Mouse (Mus musculus) hindbrain, postnatal 0 days (tissue): ENCODE results near the gene Gm45233. TPM values are rescaled to one million over a fixed set of nuclear protein-coding genes. Genes with fewer than 3 reads are reported as not detected.
A peak's percentile ranks its signal among the peaks of the same experiment; 100 is the strongest.

ENCODE experiments used
- ATAC-seq: fragments of 200-750 bp; cut with Nextera tagmentation; 2 replicates; pipeline ENCODE4 v1.8.0; 2017; ENCODE audit warnings: mild to moderate bottlenecking, moderate TSS enrichment, moderate library complexity
- DNase-seq: peaks from one replicate; pipeline ENCODE4 v3.0.0-alpha.2; 2015; ENCODE audit warnings: low spot score
- H3K27ac ChIP-seq: fragments of 300-500 bp; sonication (generic); 2 replicates; pipeline ENCODE4 v1.5.1; 2014; ENCODE audit warnings: mild to moderate bottlenecking
- H3K27me3 ChIP-seq: fragments of 300-500 bp; sonication (generic); 2 replicates; pipeline ENCODE4 v1.6.1; 2014; ENCODE audit warnings: low read length, mixed read lengths; ENCODE audit not compliant: insufficient read depth
- H3K36me3 ChIP-seq: fragments of 300-500 bp; sonication (generic); 2 replicates; pipeline ENCODE4 v1.6.1; 2014; ENCODE audit warnings: low read length, mixed read lengths; ENCODE audit not compliant: insufficient read depth
- H3K4me1 ChIP-seq: fragments of 300-500 bp; sonication (generic); 2 replicates; pipeline ENCODE4 v1.6.1; 2014; ENCODE audit warnings: antibody characterized with exemption, low read length, mixed read lengths; ENCODE audit not compliant: insufficient read depth
- H3K4me2 ChIP-seq: fragments of 300-500 bp; sonication (generic); 2 replicates; pipeline ENCODE4 v1.6.1; 2014; ENCODE audit warnings: low read depth, mild to moderate bottlenecking, low read length, moderate library complexity, mixed read lengths
- H3K4me3 ChIP-seq: fragments of 300-500 bp; sonication (generic); 2 replicates; pipeline ENCODE4 v1.5.1; 2014; ENCODE audit warnings: low read length
- H3K9ac ChIP-seq: fragments of 300-500 bp; sonication (generic); replicated peaks from 2 replicates; pipeline ENCODE4 v1.6.1; 2014; ENCODE audit warnings: mild to moderate bottlenecking, low read length, moderate library complexity, mixed read lengths
- H3K9me3 ChIP-seq: fragments of 300-500 bp; sonication (generic); 2 replicates; pipeline ENCODE4 v1.6.1; 2016; ENCODE audit warnings: low read length, mixed read lengths
- CTCF ChIP-seq: IDR thresholded peaks from 2 replicates; pipeline ENCODE4 v1.5.1; 2016; ENCODE audit warnings: antibody characterized with exemption, control low read depth, low read depth
- WGBS: fragments of 180-500 bp; shearing (Covaris S2); extraction: QIAGEN DNeasy Blood & Tissue Kit; methylation state at CpG from one replicate; pipeline ENCODE4 v1.1.7; 2014; 5-methylcytosine and 5-hydroxymethylcytosine counted together
- polyA plus RNA-seq: library from polyadenylated mRNA; unstranded; fragments of >200 nt; fragmentation: Nextera tagmentation; extraction: Ambion mirVana; gene quantifications from 2 replicates; pipeline ENCODE4 v1.2.1, GENCODE M21; 2015
- total RNA-seq: library from RNA; depleted of rRNA; stranded (reverse); fragments of >200 nt; gene quantifications from 2 replicates; pipeline ENCODE4 v1.2.3, GENCODE M21; 2014

The Gm45233 gene
- total and polyA plus RNA-seq, 2 experiments from 2014 or later, result 0.43 to 2.6 TPM

DNA sequence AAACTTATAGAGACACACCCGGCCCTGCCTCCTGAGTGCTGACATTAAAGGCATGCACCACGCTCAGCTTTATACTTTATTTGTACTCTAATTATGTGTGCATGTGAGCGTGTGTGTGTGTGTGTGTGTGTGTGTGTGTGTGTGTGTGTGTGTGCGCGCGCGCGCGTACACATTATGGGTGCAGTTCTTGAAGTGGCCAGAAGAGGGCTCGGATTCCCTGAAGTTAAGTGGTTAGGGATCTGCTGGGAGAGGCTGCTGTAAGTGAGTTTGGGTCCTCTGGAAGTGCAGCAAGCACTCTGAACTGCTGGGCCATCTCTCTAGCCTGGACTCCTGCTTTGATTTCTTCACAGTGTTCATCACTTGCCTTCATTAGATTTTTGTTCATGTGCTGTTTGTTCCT is 26.6 kb upstream of the Gm45233 start:
- H3K27ac ChIP-seq, result no peak overlapping the region
- TF ChIP-seq CTCF, result 0 out of 2 replicates have a peak, but pooled peaks have one; percentile 13
- no peak overlapping the region for H3K9ac ChIP-seq
- no peaks in the 10 kb centered on the region for H3K36me3 ChIP-seq
- no peak overlapping the region for H3K4me2 ChIP-seq
- H3K4me3 ChIP-seq, result no peak overlapping the region
- no peaks in the 10 kb centered on the region for H3K27me3 ChIP-seq
- H3K9me3 ChIP-seq, result no peaks in the 10 kb centered on the region
- no peaks in the 10 kb centered on the region for H3K4me1 ChIP-seq
- 80% methylated on average over 10 of the region's 10 CpGs for WGBS
- no peak for ATAC-seq
- DNase-seq, result no peak

DNA sequence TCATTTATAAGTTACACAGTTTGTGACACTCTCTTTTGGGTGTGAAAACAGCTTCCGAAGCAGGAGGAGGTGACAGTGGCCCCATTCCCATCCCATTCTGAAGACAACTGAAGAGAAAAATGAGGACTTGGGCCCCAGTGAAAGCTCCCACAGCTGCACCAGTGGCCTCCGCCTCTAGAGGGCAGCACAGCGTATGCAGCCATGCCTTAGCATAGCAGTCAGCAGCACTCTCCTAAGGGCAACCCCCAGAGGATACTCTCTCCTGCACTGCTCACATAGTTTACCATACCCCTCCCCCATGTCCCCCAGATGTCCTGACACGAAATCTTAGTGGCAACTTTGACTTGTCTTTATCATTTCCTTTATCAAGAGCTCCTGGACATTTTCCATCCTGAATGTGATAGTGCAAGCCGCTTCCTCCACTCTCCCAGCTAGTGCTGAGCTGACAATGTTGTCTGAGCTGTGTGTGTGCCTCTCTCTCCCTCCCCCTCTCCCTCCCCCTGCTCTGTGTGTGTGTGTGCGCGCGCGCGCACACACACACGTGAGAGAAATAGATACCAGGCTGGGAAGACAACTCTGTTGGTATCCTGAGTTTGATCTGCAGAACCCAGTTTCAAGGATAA is 20.8 kb upstream of the Gm45233 start:
- peak overlapping the region; percentile 34 for H3K4me2 ChIP-seq
- TF ChIP-seq CTCF, result peak; percentile 92
- WGBS, result 12% methylated on average over 11 of the region's 11 CpGs
- H3K27me3 ChIP-seq, result no peaks in the 10 kb centered on the region
- H3K4me3 ChIP-seq, result no peak overlapping the region
- no peak overlapping the region for H3K27ac ChIP-seq
- no peak overlapping the region for H3K9ac ChIP-seq
- DNase-seq (peak; percentile 87), ATAC-seq (peak; percentile 95)
- no peaks in the 10 kb centered on the region for H3K9me3 ChIP-seq
- no peaks in the 10 kb centered on the region for H3K36me3 ChIP-seq
- no peaks in the 10 kb centered on the region for H3K4me1 ChIP-seq

DNA sequence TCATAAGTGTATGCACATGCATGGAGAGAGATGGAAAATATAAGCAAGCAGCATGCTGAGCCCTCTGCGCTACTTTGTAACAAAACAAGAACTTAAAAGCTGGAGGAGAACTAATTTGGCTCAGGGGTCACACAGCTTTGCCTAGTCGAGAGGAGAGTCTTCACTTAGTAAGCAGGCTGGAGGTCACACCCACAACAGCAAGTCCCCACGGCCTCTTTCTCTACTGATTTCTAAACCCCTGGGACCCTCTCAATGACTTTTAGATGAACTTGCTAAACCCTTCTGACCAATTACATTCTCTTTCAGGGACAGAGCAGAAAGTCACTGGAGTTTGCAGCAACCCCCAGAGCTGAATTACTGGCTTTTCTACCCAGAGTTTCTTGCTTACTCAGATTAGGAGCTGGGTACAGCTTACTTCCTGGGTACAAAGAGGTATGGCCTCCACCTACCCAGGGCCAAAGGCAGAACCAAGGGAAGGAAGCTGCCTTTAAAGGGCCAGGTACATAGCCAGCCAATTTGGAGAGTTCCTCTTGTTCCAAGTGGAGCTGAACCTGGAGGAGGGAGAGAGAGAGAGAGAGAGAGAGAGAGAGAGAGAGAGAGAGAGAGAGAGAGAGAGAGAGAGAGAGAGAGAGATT is 19.8 kb upstream of the Gm45233 start:
- no peak for DNase-seq
- no peak overlapping the region for H3K4me3 ChIP-seq
- no peaks in the 10 kb centered on the region for H3K4me1 ChIP-seq
- H3K27ac ChIP-seq, result no peak overlapping the region
- H3K36me3 ChIP-seq, result no peaks in the 10 kb centered on the region
- no peaks in the 10 kb centered on the region for H3K27me3 ChIP-seq
- H3K9ac ChIP-seq, result no peak overlapping the region
- H3K4me2 ChIP-seq, result no peak overlapping the region
- no peaks in the 10 kb centered on the region for H3K9me3 ChIP-seq
- 62% methylated on average over 3 of the region's 3 CpGs for WGBS
- no peak for TF ChIP-seq CTCF
- no peak for ATAC-seq

DNA sequence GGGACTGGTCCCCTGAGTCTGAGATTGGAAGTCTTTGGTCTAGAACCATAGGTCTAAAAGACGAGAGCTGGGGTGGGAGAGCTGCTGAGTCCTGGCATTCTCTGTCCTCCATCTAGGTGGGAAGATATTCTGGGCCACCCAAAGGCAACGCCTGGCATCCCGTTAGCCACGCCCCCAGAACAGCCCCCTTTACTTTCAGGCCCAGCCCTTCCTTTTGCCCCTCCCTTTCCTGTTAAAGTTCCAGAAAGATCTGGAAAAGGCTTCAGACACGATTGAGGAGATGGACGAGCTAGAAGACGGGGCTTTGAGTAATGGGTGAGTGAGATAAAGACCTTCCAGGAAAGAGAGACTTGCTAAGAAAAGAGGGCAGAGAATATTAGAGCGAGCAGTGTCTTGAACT is 16.5 kb upstream of the Gm45233 start, which contains the start of gene Lim2:
TSS of gene Lim2 (plus strand) at position 265 of the 400 bp plus-strand sequence.
- H3K9me3 ChIP-seq, result no peaks in the 10 kb centered on the region
- TF ChIP-seq CTCF, result no peak
- 89% methylated on average over 8 of the region's 8 CpGs for WGBS

DNA sequence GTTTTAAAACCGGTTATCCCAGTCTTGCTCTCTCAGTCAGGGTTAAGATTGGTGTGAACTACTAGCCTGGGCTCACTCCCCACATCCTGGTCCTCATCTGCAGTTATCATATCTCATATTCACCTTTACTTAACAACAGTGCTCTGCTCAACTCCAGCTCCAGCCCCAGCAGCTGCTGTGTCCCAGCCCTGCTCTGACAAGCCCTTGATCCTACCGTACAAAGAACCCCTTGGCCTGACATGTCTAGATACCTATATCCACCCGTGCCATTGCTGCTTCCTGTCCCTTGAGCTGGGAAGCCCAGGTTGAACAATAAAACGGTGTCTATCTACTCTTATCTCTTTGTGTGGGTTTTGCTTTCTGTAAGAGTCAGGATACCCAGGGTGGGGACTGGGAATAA is 14.4 kb upstream of the Gm45233 start:
- H3K4me2 ChIP-seq, result no peak overlapping the region
- TF ChIP-seq CTCF, result no peak
- ATAC-seq (no peak), DNase-seq (no peak)
- no peak overlapping the region for H3K9ac ChIP-seq
- 64% methylated on average over 4 of the region's 4 CpGs for WGBS
- no peak overlapping the region for H3K4me3 ChIP-seq
- no peaks in the 10 kb centered on the region for H3K4me1 ChIP-seq
- no peaks in the 10 kb centered on the region for H3K9me3 ChIP-seq
- H3K27me3 ChIP-seq, result no peaks in the 10 kb centered on the region
- no peaks in the 10 kb centered on the region for H3K36me3 ChIP-seq
- no peak overlapping the region for H3K27ac ChIP-seq

More for the DNA sequence above, 16.5 kb upstream of the Gm45233 start, which contains the start of gene Lim2:
- H3K4me1 ChIP-seq, result no peaks in the 10 kb centered on the region
- H3K4me2 ChIP-seq, result no peak within 1 kb of the TSS
- no peak within 1 kb of the TSS for H3K9ac ChIP-seq
- DNase-seq, result no peak
- no peak within 1 kb of the TSS for H3K27ac ChIP-seq
- no peaks in the 10 kb centered on the region for H3K27me3 ChIP-seq
- ATAC-seq, result no peak
- H3K36me3 ChIP-seq, result no peaks in the 10 kb centered on the region
- H3K4me3 ChIP-seq, result no peak within 1 kb of the TSS

DNA sequence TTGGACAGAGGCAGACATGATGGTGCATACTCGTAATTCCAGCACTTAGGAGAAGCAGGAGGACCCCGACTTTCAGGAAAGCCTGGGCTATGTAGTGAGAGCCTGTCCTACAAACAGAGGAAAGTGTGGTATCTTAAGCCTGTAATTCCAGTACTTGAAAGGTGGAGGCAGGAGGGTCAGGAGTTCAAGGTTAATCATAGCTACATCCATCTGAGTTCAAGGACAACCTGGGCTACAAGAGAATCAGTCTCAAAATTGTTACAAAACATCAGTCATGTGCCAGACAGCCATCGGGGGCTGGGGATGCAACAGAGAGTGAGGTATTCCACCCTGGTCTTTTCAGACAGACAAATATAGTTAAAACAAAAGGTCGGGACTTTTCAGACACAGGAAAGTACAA is 11.0 kb upstream of the Gm45233 start:
- Histone ChIP-seq H3K4me3 (no peak overlapping the region), H3K9me3 (no peaks in the 10 kb centered on the region), H3K27ac (no peak overlapping the region), H3K9ac (no peak overlapping the region), H3K36me3 (no peaks in the 10 kb centered on the region), H3K4me1 (no peaks in the 10 kb centered on the region), H3K27me3 (no peaks in the 10 kb centered on the region), H3K4me2 (no peak overlapping the region)
- WGBS, result 78% methylated on average over 4 of the region's 4 CpGs
- TF ChIP-seq CTCF, result no peak
- DNase-seq (no peak), ATAC-seq (no peak)

DNA sequence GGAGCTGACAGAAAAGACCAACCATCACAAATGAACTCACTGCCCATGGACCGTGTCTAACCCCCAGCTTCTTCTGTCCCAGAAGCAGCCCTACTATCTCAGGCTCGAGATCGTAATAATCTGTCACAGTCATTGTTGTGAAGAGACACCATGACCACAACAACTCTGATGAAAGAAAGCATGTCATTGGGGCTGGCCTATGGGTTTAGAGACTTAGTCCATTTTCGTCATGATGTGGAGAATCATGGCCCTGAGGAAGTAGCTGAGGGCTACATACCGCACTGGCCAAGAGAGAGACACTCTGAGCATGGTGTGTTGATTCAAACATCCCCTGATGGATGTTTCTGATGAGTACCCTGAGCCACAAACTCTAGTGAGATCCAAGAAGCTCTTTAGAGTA is 9.3 kb upstream of the Gm45233 start:
- Histone ChIP-seq H3K4me2 (no peak overlapping the region), H3K9ac (no peak overlapping the region)
- 84% methylated on average over 5 of the region's 5 CpGs for WGBS

More for the DNA sequence above, 9.3 kb upstream of the Gm45233 start:
- H3K27me3 ChIP-seq, result no peaks in the 10 kb centered on the region
- no peaks in the 10 kb centered on the region for H3K36me3 ChIP-seq
- no peak overlapping the region for H3K27ac ChIP-seq
- DNase-seq (no peak), ATAC-seq (no peak)
- H3K4me3 ChIP-seq, result no peak overlapping the region
- no peak for TF ChIP-seq CTCF
- no peaks in the 10 kb centered on the region for H3K9me3 ChIP-seq
- no peaks in the 10 kb centered on the region for H3K4me1 ChIP-seq
